Mouse (Mus musculus) cerebellum, adult 2 months (tissue): ENCODE measurements at regions not wholly inside any gene's neighbourhood (a gene's known extent, or its start where the extent isn't known, plus 50 kb on each side); places are given as distances from the start of the nearest gene placed in this dataset.

Experiments used
- DNase-seq, 2 experiments: peaks; one replicate each; pipeline ENCODE4 v3.0.0; 2021
- H3K27ac ChIP-seq: fragments of 200-500 bp; 2 replicates; pipeline ENCODE4 v1.5.1; 2012; ENCODE audit warnings: low read length, control low read depth, inconsistent platforms; ENCODE audit not compliant: insufficient read depth
- H3K27me3 ChIP-seq: fragments of 200-500 bp; 2 replicates; pipeline ENCODE4 v1.6.1; 2012; ENCODE audit warnings: inconsistent platforms, mild to moderate bottlenecking, low read length, moderate library complexity; ENCODE audit not compliant: control insufficient read depth, insufficient read depth
- H3K4me1 ChIP-seq: fragments of 200-500 bp; 2 replicates; pipeline ENCODE4 v1.6.1; 2011; ENCODE audit warnings: low read length; ENCODE audit not compliant: control insufficient read depth, insufficient read depth
- H3K4me3 ChIP-seq: fragments of 200-500 bp; replicated peaks from 2 replicates; pipeline ENCODE3; 2011; ENCODE audit warnings: mild to moderate bottlenecking, low read depth, low read length, control low read depth; ENCODE audit not compliant: insufficient read depth
- CTCF ChIP-seq: fragments of 200-500 bp; IDR thresholded peaks from 2 replicates; pipeline ENCODE4 v1.5.1; 2011; ENCODE audit warnings: low read depth, mild to moderate bottlenecking, control low read depth, low read length, moderate library complexity, borderline replicate concordance; ENCODE audit not compliant: insufficient read depth
- POLR2A ChIP-seq: fragments of 200-500 bp; IDR thresholded peaks from 2 replicates; pipeline ENCODE4 v1.6.1; 2011; ENCODE audit warnings: low read length, control low read depth, borderline replicate concordance; ENCODE audit not compliant: insufficient read depth
- WGBS: fragments of 180-500 bp; shearing (Covaris S2); methylation state at CpG from one replicate; pipeline ENCODE4 v1.1.7; 2018; 5-methylcytosine and 5-hydroxymethylcytosine counted together

GRCm38 (mm10) chr9:30299844-30300243 is 127.1 kb upstream of the Snx19 start:
- peak; percentile 58 to 79 for DNase-seq
- H3K27ac ChIP-seq = no peak overlapping the region

GRCm38 (mm10) chr9:30308281-30308680 is 118.6 kb upstream of the Snx19 start:
- WGBS = 62% methylated on average over 2 of the region's 2 CpGs
- no peaks in the 10 kb centered on the region for H3K4me1 ChIP-seq
- no peak for DNase-seq
- TF ChIP-seq POLR2A = no peak
- TF ChIP-seq CTCF = no peak
- no peak overlapping the region for H3K27ac ChIP-seq
- no peaks in the 10 kb centered on the region for H3K27me3 ChIP-seq
- no peak overlapping the region for H3K4me3 ChIP-seq

More at GRCm38 (mm10) chr9:30299844-30300243, 127.1 kb upstream of the Snx19 start:
- no peaks in the 10 kb centered on the region for H3K27me3 ChIP-seq
- no peak overlapping the region for H3K4me3 ChIP-seq
- no peak for TF ChIP-seq POLR2A
- TF ChIP-seq CTCF = peak; percentile 70
- H3K4me1 ChIP-seq = no peaks in the 10 kb centered on the region
- WGBS = 22% methylated on average over 4 of the region's 4 CpGs

DNA sequence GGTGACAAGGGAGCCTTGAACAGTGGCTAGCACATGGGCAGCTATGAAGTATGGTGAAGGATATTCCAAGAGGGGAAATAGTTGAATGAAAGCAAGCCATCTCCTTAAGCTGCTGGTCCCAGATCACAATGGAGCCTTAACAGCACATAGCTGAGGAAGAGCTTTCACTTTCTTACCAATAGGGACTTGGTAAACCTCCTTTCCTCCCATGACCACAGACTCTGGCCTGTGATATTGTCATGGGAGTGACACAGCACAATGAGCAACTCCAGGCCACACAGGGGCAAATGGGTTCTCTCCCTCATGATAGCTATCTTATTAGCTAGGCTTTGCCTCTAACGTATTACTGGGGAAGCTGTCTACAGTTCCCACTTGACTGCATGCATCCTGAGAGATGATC is 113.5 kb upstream of the Snx19 start:
- Histone ChIP-seq H3K4me3 (no peak overlapping the region), H3K27me3 (no peaks in the 10 kb centered on the region), H3K27ac (no peak overlapping the region), H3K4me1 (no peaks in the 10 kb centered on the region)
- TF ChIP-seq CTCF = no peak
- no peak for TF ChIP-seq POLR2A
- no peak for DNase-seq
- WGBS = 100% methylated on average over 1 of the region's 1 CpGs

GRCm38 (mm10) chr9:30314355-30315171 is 112.3 kb upstream of the Snx19 start:
- Histone ChIP-seq H3K4me3 (no peak overlapping the region), H3K4me1 (no peaks in the 10 kb centered on the region), H3K27me3 (no peaks in the 10 kb centered on the region), H3K27ac (no peak overlapping the region)
- TF ChIP-seq POLR2A (no peak), CTCF (no peak)
- 58% methylated on average over 15 of the region's 15 CpGs for WGBS
- DNase-seq = peak in 1 of 2 experiments; percentile 13

GRCm38 (mm10) chr9:30315172-30315644 is 111.7 kb upstream of the Snx19 start:
- H3K4me3 ChIP-seq = no peak overlapping the region

DNA sequence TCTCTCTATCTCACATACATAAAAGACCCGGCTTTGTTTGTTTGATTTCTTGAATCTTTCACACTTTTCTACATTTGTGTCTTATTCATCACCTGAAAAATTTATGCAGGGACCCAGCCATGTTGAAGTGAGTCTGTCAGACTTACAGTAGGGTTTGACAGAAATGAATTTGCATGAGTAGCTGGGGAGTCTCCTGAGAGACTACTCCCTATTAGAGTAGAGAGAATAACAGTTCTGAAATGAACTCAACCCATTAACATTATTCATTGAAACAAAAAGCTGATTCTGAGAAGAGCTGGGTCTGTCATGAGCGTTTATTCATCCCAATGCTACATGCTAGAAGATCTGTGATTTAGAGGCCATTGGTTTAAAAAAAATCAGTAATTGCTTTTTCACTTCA is 82.0 kb upstream of the Snx19 start:
- Histone ChIP-seq H3K4me1 (no peaks in the 10 kb centered on the region), H3K27ac (no peak overlapping the region), H3K27me3 (no peaks in the 10 kb centered on the region), H3K4me3 (no peak overlapping the region)
- WGBS = 87% methylated on average over 2 of the region's 2 CpGs
- TF ChIP-seq CTCF (no peak), POLR2A (no peak)
- DNase-seq = no peak

More at GRCm38 (mm10) chr9:30315172-30315644, 111.7 kb upstream of the Snx19 start:
- TF ChIP-seq POLR2A (no peak), CTCF (peak; percentile 58; the same call in 1 of the 2 replicates)
- H3K4me1 ChIP-seq = no peaks in the 10 kb centered on the region
- H3K27ac ChIP-seq = no peak overlapping the region
- H3K27me3 ChIP-seq = no peaks in the 10 kb centered on the region
- DNase-seq = peak; percentile 35 to 56
- 24% methylated on average over 6 of the region's 6 CpGs for WGBS

DNA sequence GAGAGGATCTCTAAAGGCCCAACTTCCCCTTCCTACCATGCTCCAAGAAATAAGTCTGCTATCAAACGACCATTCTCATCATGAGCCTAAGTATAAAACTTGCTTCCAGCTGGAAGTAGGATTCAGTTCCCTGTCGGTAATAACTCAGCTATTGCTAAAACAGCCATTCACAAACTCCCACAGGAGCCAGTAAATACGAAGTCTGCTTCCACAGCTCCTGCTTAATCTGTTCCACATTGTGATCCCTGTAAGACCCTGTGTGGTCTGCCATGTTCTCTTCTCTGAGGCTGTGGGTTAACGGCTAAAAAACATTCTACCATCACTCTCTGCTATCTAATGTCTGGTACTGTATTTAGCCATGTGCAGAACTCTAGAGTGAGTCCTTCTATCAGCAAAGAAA is 72.9 kb upstream of the Snx19 start:
- Histone ChIP-seq H3K27me3 (no peaks in the 10 kb centered on the region), H3K4me1 (no peaks in the 10 kb centered on the region), H3K4me3 (no peak overlapping the region), H3K27ac (no peak overlapping the region)
- no peak for TF ChIP-seq POLR2A
- no peak for TF ChIP-seq CTCF
- no peak for DNase-seq
- 90% methylated on average over 4 of the region's 4 CpGs for WGBS

GRCm38 (mm10) chr9:30355642-30356041 is 71.3 kb upstream of the Snx19 start:
- no peak for TF ChIP-seq POLR2A
- TF ChIP-seq CTCF = no peak
- 94% methylated on average over 2 of the region's 2 CpGs for WGBS

More at GRCm38 (mm10) chr9:30355642-30356041, 71.3 kb upstream of the Snx19 start:
- no peak overlapping the region for H3K4me3 ChIP-seq
- no peak for DNase-seq
- H3K4me1 ChIP-seq = no peaks in the 10 kb centered on the region
- no peaks in the 10 kb centered on the region for H3K27me3 ChIP-seq
- no peak overlapping the region for H3K27ac ChIP-seq
